Mouse (Mus musculus) mammary gland, adult 2 months (tissue): Measurements from ENCODE around the gene 2010315B03Rik. TPM values are rescaled to one million over a fixed set of nuclear protein-coding genes. Genes with fewer than 3 reads are reported as not detected.

Source experiments
- polyA plus RNA-seq: library from polyadenylated mRNA; depleted of rRNA; stranded (reverse); fragments of >200 nt; gene quantifications from 2 replicates; pipeline ENCODE4 v1.2.3, GENCODE M21; 2012; ENCODE audit warnings: low replicate concordance; rRNA removed

2010315B03Rik gene
- 2.1 and 4.1 TPM in 2 replicates for polyA plus RNA-seq

DNA sequence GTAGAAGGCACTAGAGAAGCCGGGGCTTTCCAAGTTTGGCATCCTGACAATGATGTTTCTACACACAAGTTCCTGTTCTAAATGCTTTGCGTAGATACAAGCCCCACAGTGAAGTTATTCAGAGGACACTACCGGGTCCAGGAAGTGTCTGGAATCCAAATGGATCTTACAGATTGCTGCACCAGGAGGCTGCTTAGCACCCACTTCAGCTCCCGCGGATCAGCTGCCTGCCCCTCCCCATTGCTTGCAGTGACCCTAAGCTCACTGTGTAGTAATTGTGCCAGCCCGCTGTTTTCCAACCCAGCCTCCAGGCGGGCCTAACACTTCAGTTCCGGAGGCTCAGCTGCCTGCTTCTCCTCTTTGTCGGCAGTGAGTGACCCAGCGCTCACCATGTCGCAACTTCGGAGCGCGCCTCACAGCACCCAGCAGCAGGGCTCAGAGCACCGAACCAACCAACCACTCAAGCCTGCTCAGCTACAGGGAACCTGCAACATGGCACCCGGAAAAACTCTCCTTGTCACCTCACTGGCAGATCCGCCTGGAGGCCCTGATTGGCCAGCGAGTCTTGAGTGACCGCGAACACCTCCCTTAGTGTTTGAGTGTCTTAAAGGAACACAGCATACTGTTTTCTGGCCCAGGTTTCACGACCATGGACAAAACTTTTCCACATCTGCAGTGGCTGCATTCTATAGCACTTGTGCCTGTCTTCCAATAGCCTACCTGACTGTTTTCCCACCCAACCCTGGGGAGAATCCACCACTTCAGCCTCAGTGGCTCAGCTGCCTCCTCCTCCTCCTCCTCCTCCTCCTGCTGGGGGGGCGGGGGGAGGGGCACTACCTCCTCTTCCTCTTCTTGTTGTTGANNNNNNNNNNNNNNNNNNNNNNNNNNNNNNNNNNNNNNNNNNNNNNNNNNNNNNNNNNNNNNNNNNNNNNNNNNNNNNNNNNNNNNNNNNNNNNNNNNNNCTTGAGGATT, at the start of gene 2010315B03Rik:
Gene 2010315B03Rik (minus strand): TSS at position 526 of the 972 bp plus-strand sequence.

Other genes with a start within 250 kb of the 2010315B03Rik start
- 5.3 and 16.4 TPM in 2 replicates for gene Ccr2, start 210.7 kb downstream of the 2010315B03Rik start, polyA plus RNA-seq
- 0.82 and 4.7 TPM in 2 replicates for gene Ccr5, start 191.2 kb downstream of the 2010315B03Rik start, polyA plus RNA-seq
- 155 and 397 TPM in 2 replicates for gene Ppp2r3d, start 164.2 kb upstream of the 2010315B03Rik start, polyA plus RNA-seq
- not detected in 2 replicates for gene Gm21836, start 181.1 kb upstream of the 2010315B03Rik start, polyA plus RNA-seq